Mouse (Mus musculus): Measurements from ENCODE around the gene Tmem132a. TPM values are rescaled to one million over a fixed set of nuclear protein-coding genes. Genes with fewer than 3 reads are reported as not detected.

Tmem132a gene
- polyA plus RNA-seq, 2 experiments from 2014 or later = 0.39 TPM; not detected in 1

- peak; percentile 46 for ATAC-seq
Observed at GRCm38 (mm10) chr19:10831424-10831823, 38.3 kb downstream of the Tmem132a start.

- ATAC-seq = peak; percentile 76
Observed at GRCm38 (mm10) chr19:10829436-10830175, 40.1 kb downstream of the Tmem132a start, which contains the start of gene Cd6. Gene Cd6 (minus strand): TSS chr19:10830058.

GRCm38 (mm10) chr19:10828321-10828720 lies 41.4 kb downstream of the Tmem132a start:
- peak; percentile 15 for ATAC-seq

- peak; percentile 27 for ATAC-seq
Observed at GRCm38 (mm10) chr19:10824061-10824460, 45.7 kb downstream of the Tmem132a start.

GRCm38 (mm10) chr19:10822534-10822933 lies 47.2 kb downstream of the Tmem132a start:
- no peak for ATAC-seq

- peak; percentile 22 for ATAC-seq
Observed at GRCm38 (mm10) chr19:10821319-10821718, 48.4 kb downstream of the Tmem132a start.

GRCm38 (mm10) chr19:10818217-10818946 lies 51.4 kb downstream of the Tmem132a start:
- ATAC-seq = no peak

- no peak for ATAC-seq
Observed at GRCm38 (mm10) chr19:10816462-10816861, 53.3 kb downstream of the Tmem132a start.

- peak; percentile 44 for ATAC-seq
Observed at GRCm38 (mm10) chr19:10815871-10816270, 53.9 kb downstream of the Tmem132a start.

- ATAC-seq = peak; percentile 7
Observed at GRCm38 (mm10) chr19:10813905-10814304, 55.8 kb downstream of the Tmem132a start.

GRCm38 (mm10) chr19:10813039-10813438 lies 56.7 kb downstream of the Tmem132a start:
- peak; percentile 61 for ATAC-seq

- ATAC-seq = peak; percentile 22
Observed at GRCm38 (mm10) chr19:10811471-10811870, 58.3 kb downstream of the Tmem132a start.

- ATAC-seq = no peak
Observed at GRCm38 (mm10) chr19:10810176-10810492, 59.6 kb downstream of the Tmem132a start.

GRCm38 (mm10) chr19:10809428-10810175 lies 60.1 kb downstream of the Tmem132a start:
- no peak for ATAC-seq

GRCm38 (mm10) chr19:10808524-10809233 lies 61.1 kb downstream of the Tmem132a start:
- ATAC-seq = no peak

Other genes with a start within 250 kb of the Tmem132a start
- not detected for gene Vwce, start 235.7 kb downstream of the Tmem132a start, polyA plus RNA-seq (2017; shearing (Covaris generic))
- gene Pga5, start 191.9 kb downstream of the Tmem132a start, polyA plus RNA-seq (2017; shearing (Covaris generic)) = not detected
- 10 to 100 TPM; 14.5 to 15.7 TPM for gene Vps37c, start 181.2 kb downstream of the Tmem132a start, polyA plus RNA-seq (2017; shearing (Covaris generic))
- gene Cd5, start 130.9 kb downstream of the Tmem132a start, polyA plus RNA-seq (2017; shearing (Covaris generic)) = 100 to 1,000 TPM; 449 to 646 TPM
- gene Cd6, start 39.9 kb downstream of the Tmem132a start, polyA plus RNA-seq (2017; shearing (Covaris generic)) = 100 to 1,000 TPM; 464 to 904 TPM
- gene Slc15a3, start 30.2 kb downstream of the Tmem132a start, polyA plus RNA-seq (2017; shearing (Covaris generic)) = 1 to 10 TPM; 2.0 to 4.2 TPM
- gene Tmem109, start 12.1 kb upstream of the Tmem132a start, polyA plus RNA-seq (2017; shearing (Covaris generic)) = 10 to 100 TPM; 57.5 to 82.3 TPM
- 10 to 100 TPM; 10.4 to 24.8 TPM for gene Prpf19, start 25.3 kb upstream of the Tmem132a start, polyA plus RNA-seq (2017; shearing (Covaris generic))
- gene Zp1, start 50.7 kb upstream of the Tmem132a start, polyA plus RNA-seq (2017; shearing (Covaris generic)) = not detected
- gene Ptgdr2, start 67.2 kb upstream of the Tmem132a start, polyA plus RNA-seq (2017; shearing (Covaris generic)) = not detected
- 10 to 100 TPM in 1 of 2 experiments, 1 to 10 TPM in 1; 8.8 to 11.7 TPM for gene Ccdc86, start 79.3 kb upstream of the Tmem132a start, polyA plus RNA-seq (2017; shearing (Covaris generic))
- gene Ms4a10, start 104.7 kb upstream of the Tmem132a start, polyA plus RNA-seq (2017; shearing (Covaris generic)) = not detected
- gene Ms4a15, start 123.3 kb upstream of the Tmem132a start, polyA plus RNA-seq (2017; shearing (Covaris generic)) = under 1 TPM in 1 of 2 experiments, not detected in 1; 0.31 TPM
- gene Ms4a18, start 148.1 kb upstream of the Tmem132a start, polyA plus RNA-seq (2017; shearing (Covaris generic)) = not detected
- not detected for gene Ms4a8a, start 211.2 kb upstream of the Tmem132a start, polyA plus RNA-seq (2017; shearing (Covaris generic))